Mouse (Mus musculus) thymus, postnatal 25 days (tissue): ENCODE results near the gene Defa23.
"Not testable (repeated sequence)": the region's sequence is repeated elsewhere in the genome, so short reads cannot be mapped to it uniquely, and the experiment has no call there.

Source experiments
- DNase-seq: peaks from one replicate; pipeline ENCODE4 v3.0.0; 2022

The Defa23 gene

DNA sequence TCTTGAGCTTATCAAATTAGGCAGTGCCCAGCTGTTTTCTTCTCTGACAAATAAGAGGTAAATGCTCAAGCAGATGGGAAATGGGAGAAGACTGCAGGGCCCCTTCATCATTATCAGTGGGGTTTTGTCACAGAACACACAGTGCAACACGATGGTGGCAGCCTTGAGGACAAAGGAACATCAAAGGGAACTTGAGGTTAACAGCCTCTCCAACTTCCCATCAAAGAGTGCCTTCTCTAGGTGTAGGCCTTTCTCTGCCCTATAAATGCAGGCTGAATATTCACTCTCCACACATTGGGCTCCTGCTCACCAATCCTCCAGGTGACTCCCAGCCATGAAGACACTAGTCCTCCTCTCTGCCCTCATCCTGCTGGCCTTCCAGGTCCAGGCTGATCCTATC is at the start of gene Defa23:
Gene Defa23, plus strand, starts transcription at position 301 of the 400 bp plus-strand sequence.
- DNase-seq, result not testable (repeated sequence)

DNA sequence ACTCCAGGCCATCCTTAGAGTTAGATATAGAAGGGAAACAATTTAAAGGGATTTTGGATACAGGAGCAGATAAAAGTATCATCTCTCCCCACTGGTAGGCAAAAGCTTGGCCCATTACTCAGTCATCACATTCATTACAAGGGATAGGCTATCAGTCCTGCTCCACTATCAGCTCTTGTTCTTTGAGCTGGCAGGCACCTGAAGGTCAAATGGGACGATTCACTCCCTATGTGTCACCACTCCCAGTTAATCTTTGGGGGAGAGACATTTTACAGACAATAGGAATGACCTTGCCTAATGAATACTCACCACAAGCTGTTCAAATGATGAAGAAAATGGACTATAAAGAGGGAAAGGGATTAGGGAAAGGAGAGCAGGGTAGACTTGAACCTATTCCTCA is 48.0 kb upstream of the Defa23 start:
- no peak for DNase-seq

DNA sequence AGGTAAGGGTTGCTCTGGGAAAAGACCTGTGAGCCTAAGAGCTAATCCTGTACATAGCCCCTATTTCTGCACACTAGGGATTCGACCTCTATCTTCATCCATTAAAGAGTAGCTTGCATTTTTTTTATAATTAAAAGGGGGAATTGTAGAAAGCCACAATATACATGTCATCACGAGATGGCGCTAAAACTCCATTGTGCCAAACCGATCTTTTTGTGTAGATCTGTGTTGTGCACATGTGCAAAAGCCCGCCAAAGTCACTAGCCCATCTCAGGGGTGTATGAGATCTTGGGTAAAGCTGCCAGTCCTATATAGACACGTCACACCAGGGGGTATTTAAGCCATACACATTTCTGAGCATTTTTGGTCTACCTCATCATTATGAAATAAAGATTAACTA is 46.3 kb upstream of the Defa23 start:
- DNase-seq, result not testable (repeated sequence)

DNA sequence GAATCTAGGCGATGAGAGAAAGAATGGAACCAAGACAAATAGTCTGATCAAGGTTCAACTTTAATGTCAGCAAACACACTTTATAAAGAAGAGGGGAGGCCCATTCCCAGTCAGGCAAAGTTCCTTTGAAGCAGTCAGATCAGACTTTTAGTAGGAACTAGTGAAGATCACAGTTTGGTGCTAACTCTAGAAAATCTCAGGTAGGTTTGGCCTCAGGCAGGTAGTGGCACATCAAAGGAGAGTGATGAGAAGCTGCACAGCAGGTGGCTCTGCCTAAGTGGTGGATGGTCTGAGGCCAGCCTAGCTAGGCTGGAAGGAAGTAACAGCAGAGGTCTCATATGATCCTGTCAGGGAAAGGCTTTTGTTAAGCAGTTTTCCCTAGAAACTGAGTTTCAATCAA is 44.3 kb upstream of the Defa23 start:
- DNase-seq, result not testable (repeated sequence)

DNA sequence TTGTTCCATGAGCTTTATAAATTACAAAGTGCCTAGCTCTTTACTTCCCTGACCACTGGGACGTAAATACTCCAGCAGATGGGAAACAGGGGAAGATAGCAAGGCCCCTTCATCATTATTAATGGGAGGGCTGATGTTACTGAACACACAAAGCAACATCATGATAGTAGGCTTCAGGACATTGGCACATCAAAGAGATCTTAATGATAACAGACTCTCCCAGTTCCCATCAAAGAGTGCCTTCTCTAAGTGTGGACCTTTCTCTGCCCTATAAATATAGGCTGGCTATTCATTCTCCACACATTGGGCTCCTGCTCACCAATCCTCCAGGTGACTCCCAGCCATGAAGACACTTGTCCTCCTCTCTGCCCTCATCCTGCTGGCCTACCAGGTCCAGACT is 29.6 kb upstream of the Defa23 start, which contains the start of gene Defa21:
Gene Defa21, plus strand, starts transcription at position 301 of the 400 bp plus-strand sequence.
- DNase-seq, result not testable (repeated sequence)

DNA sequence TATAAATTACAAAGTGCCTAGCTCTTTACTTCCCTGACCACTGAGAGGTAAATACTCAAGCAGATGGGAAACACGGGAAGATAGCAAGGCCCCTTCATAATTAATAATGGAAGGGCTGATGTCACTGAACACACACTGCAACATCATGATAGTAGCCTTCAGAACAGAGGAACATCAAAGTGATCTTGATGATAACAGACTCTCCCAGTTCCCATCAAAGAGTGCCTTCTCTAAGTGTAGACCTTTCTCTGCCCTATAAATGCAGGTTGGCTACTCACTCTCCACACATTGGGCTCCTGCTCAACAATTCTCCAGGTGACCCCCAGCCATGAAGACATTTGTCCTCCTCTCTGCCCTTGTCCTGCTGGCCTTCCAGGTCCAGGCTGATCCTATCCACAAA is 9.9 kb downstream of the Defa23 start, which contains the start of gene Defa35:
Gene Defa35, plus strand, starts transcription at position 301 of the 400 bp plus-strand sequence.
- DNase-seq, result not testable (repeated sequence)

DNA sequence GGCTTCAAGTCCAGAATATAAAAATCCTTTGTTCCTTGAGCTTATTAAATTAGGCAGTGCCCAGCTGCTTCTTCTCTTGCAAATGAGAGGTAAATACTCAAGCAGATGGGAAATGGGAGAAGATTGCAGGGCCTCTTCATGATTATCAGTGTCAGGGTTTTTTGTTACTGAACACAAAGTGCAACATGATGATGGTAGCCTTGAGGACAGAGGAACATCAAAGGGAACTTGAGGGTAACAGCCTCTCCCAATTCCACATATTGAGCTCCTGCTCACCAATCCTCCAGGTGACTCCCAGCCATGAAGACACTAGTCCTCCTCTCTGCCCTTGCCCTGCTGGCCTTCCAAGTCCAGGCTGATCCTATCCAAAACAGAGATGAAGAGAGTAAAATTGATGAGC is 29.3 kb downstream of the Defa23 start, which contains the start of gene Defa25:
Gene Defa25, plus strand, starts transcription at position 301 of the 400 bp plus-strand sequence.
- DNase-seq, result not testable (repeated sequence)

DNA sequence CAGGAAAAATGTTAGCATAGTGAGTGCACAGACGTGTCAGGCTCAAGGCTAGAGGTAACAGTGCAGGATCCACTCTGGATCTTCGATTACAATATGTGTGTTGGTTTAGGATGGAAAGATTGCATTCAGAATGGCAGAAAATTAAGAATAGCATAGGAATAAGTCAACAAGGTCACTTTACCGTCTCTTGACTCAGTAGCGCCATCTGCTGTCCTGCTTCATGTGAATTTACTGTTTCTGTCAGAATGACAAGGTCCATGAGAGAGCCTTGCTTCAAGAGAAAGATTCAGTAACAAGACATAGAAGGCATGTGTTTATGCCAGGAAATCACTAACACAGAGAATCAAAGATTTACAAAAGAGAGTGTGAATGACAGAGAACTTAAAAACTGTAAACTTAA is 38.3 kb downstream of the Defa23 start:
- no peak for DNase-seq

DNA sequence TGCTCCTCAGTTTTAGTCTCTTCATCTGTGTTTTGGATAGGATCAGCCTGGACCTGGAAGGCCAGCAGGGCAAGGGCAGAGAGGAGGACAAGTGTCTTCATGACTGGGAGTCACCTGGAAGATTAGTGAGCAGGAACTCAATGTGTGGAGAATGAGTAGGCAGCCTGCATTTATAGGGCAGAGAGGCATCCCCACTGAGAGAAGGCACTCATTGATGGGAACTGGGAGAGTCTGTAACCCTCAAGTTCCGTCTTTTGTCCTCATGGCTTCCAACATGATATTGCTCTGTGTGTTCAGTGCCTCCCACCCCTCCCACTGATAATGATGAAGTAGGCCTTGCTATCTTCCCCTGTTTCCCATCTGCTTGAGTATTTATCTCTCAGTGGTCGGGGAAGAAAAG is 41.1 kb downstream of the Defa23 start, which contains the start of gene Gm14851:
Gene Gm14851, minus strand, starts transcription at position 101 of the 400 bp plus-strand sequence.
- DNase-seq, result not testable (repeated sequence)
